Mouse (Mus musculus): Measurements from ENCODE around the gene Gpr149.

DNA sequence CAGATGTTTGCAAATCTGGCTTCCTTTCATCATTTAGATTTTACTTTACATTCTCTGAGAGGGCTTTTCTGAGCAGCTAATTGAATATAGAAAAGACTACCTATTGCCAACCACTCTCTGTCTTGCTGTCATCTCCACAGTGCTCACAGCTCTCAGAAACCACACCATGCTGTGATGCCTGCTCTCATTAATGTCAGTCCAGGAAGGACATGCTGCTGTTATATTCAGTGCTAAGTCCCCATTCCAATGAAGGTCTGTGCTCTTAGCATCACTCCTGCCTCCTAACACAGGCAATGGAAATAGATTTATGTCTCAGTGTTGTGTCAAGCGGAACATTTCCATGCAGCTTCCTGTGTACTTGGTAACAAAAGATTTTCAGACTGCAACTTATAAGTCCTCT lies 45.6 kb upstream of the Gpr149 start:
- TF ChIP-seq CTCF (IDR thresholded peaks at IDR 0.05; ENCODE audit: insufficient read depth, low read depth, low read length) (no peak), POLR2A (IDR thresholded peaks at IDR 0.05; ENCODE audit: insufficient read depth, low read depth, low read length) (no peak)
